Mouse (Mus musculus) adipocyte (in vitro differentiated cells): ENCODE measurements around the gene Doc2b.

Source experiments
- DNase-seq: peaks from one replicate; pipeline ENCODE4 v3.0.0-alpha.2; 2016; ENCODE audit warnings: low spot score

Gene Doc2b

GRCm38 (mm10) chr11:75793351-75793750 is 2.5 kb downstream of the Doc2b start:
- no peak for DNase-seq

- peak; percentile 20 for DNase-seq
Observed at GRCm38 (mm10) chr11:75792535-75792934, 3.3 kb downstream of the Doc2b start.

GRCm38 (mm10) chr11:75785897-75786296 is 10.0 kb downstream of the Doc2b start:
- DNase-seq = no peak

- no peak for DNase-seq
Observed at GRCm38 (mm10) chr11:75783799-75784198, 12.1 kb downstream of the Doc2b start.

- peak; percentile 81 for DNase-seq
Observed at GRCm38 (mm10) chr11:75781919-75782318, 13.9 kb downstream of the Doc2b start.

GRCm38 (mm10) chr11:75775919-75776318 is 19.9 kb downstream of the Doc2b start:
- DNase-seq = no peak

- no peak for DNase-seq
Observed at GRCm38 (mm10) chr11:75772562-75772961, 23.3 kb downstream of the Doc2b start.

GRCm38 (mm10) chr11:75769206-75769605 is 26.6 kb downstream of the Doc2b start:
- peak; percentile 76 for DNase-seq

GRCm38 (mm10) chr11:75768091-75768989 is 27.5 kb downstream of the Doc2b start:
- DNase-seq = no peak

GRCm38 (mm10) chr11:75767014-75767413 is 28.8 kb downstream of the Doc2b start:
- no peak for DNase-seq

GRCm38 (mm10) chr11:75765161-75765560 is 30.7 kb downstream of the Doc2b start:
- no peak for DNase-seq

- DNase-seq = no peak
Observed at GRCm38 (mm10) chr11:75764521-75765023, 31.3 kb downstream of the Doc2b start.

- DNase-seq = no peak
Observed at GRCm38 (mm10) chr11:75762708-75763107, 33.1 kb downstream of the Doc2b start.

- no peak for DNase-seq
Observed at GRCm38 (mm10) chr11:75760785-75761184, 35.1 kb downstream of the Doc2b start.

GRCm38 (mm10) chr11:75758553-75758952 is 37.3 kb downstream of the Doc2b start:
- DNase-seq = no peak

- no peak for DNase-seq
Observed at GRCm38 (mm10) chr11:75756687-75757086, 39.2 kb downstream of the Doc2b start.

GRCm38 (mm10) chr11:75751082-75751481 is 44.8 kb downstream of the Doc2b start:
- DNase-seq = no peak

- no peak for DNase-seq
Observed at GRCm38 (mm10) chr11:75750537-75750936, 45.3 kb downstream of the Doc2b start.

GRCm38 (mm10) chr11:75744761-75745160 is 51.1 kb downstream of the Doc2b start:
- no peak for DNase-seq

- DNase-seq = no peak
Observed at GRCm38 (mm10) chr11:75741615-75742014, 54.2 kb downstream of the Doc2b start.

- DNase-seq = no peak
Observed at GRCm38 (mm10) chr11:75740204-75740603, 55.6 kb downstream of the Doc2b start.

- no peak for DNase-seq
Observed at GRCm38 (mm10) chr11:75738477-75738821, 57.4 kb downstream of the Doc2b start.

GRCm38 (mm10) chr11:75737806-75738476 is 57.9 kb downstream of the Doc2b start:
- no peak for DNase-seq
